Mouse (Mus musculus) intestine, embryonic 16.5 days (tissue): ENCODE data around the gene Atp8a2. TPM values are rescaled to one million over a fixed set of nuclear protein-coding genes. Genes with fewer than 3 reads are reported as not detected.
A peak's percentile ranks its signal among the peaks of the same experiment; 100 is the strongest.

Experiments used
- ATAC-seq: fragments of 200-750 bp; cut with Nextera tagmentation; 2 replicates; pipeline ENCODE4 v1.8.0; 2017; ENCODE audit warnings: moderate TSS enrichment, moderate library complexity
- H3K27ac ChIP-seq: fragments of 300-500 bp; sonication (generic); 2 replicates; pipeline ENCODE4 v1.5.1; 2014; ENCODE audit warnings: mild to moderate bottlenecking, low read length
- H3K27me3 ChIP-seq: fragments of 300-500 bp; sonication (generic); replicated peaks from 2 replicates; pipeline ENCODE4 v1.6.1; 2014; ENCODE audit warnings: low read length, control low read depth, mixed read lengths; ENCODE audit not compliant: control insufficient read depth, insufficient read depth
- H3K36me3 ChIP-seq: fragments of 300-500 bp; sonication (generic); 2 replicates; pipeline ENCODE4 v1.6.1; 2014; ENCODE audit warnings: low read length, control low read depth; ENCODE audit not compliant: control insufficient read depth, insufficient read depth
- H3K4me1 ChIP-seq: fragments of 300-500 bp; sonication (generic); 2 replicates; pipeline ENCODE4 v1.6.1; 2014; ENCODE audit warnings: low read length, control low read depth, mixed read lengths; ENCODE audit not compliant: control insufficient read depth, insufficient read depth
- H3K4me2 ChIP-seq: fragments of 300-500 bp; sonication (generic); 2 replicates; pipeline ENCODE4 v1.6.1; 2014; ENCODE audit warnings: low read depth, low read length, control low read depth
- H3K4me3 ChIP-seq: fragments of 300-500 bp; sonication (generic); 2 replicates; pipeline ENCODE4 v1.5.1; 2014; ENCODE audit warnings: mild to moderate bottlenecking, low read length
- H3K9ac ChIP-seq: fragments of 300-500 bp; sonication (generic); 2 replicates; pipeline ENCODE4 v1.6.1; 2014; ENCODE audit warnings: low read depth, low read length
- H3K9me3 ChIP-seq: fragments of 300-500 bp; sonication (generic); 2 replicates; pipeline ENCODE4 v1.6.1; 2016; ENCODE audit warnings: low read length, control low read depth; ENCODE audit not compliant: control insufficient read depth
- WGBS: fragments of 180-500 bp; shearing (Covaris S2); extraction: QIAGEN DNeasy Blood & Tissue Kit; methylation state at CpG from one replicate; pipeline ENCODE4 v1.1.7; 2014; 5-methylcytosine and 5-hydroxymethylcytosine counted together
- polyA plus RNA-seq: library from polyadenylated mRNA; unstranded; fragments of >200 nt; fragmentation: Nextera tagmentation; extraction: Ambion mirVana; gene quantifications from 2 replicates; pipeline ENCODE4 v1.2.1, GENCODE M21; 2015

Atp8a2 gene
- polyA plus RNA-seq, 1 experiment from 2014 or later, result 6.7 TPM

DNA sequence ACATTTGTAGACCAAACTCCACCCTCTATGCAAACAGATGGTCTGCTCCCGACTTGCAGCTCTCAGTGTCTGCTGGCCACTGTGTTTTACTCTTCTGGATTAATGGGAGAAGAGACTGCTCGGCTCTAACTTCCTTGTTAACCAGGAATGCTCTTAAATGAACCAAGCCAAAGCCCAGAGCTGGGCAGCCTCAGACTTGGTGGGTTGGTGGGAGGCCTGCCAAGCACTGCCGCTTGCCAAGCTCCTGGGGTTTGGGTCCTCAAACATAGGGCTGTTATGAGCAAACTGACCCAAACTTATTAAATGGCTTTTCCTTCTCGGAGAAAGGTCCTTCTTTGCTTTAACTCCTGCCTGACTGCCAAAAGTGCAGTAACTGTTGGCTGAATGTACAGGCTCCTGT, 390.1 kb downstream of the Atp8a2 start:
- 19% methylated on average over 4 of the region's 4 CpGs for WGBS
- H3K4me3 ChIP-seq, result no peak overlapping the region
- H3K4me2 ChIP-seq, result no peak overlapping the region

DNA sequence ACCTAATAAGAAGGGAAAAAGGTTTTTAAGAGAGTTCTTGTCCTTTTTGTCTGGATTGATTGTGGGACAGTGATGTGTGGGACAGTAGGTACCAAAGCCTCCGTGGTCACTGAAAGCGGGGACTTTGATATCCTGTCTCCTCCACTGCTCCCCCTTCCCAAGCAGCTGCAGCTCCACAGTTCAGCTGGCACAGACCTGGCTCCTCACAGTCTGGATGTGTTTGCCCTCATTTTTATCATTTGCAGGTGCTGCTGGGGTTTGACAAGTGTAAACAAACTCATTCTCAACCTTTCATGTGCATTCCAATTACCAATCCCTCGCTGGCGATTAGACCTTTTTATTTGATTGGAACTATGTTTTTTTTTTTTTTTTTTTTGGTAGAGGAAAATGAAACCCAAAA, 390.8 kb downstream of the Atp8a2 start:
- ATAC-seq, result no peak
- Histone ChIP-seq H3K27me3 (no peaks in the 10 kb centered on the region), H3K9me3 (no peaks in the 10 kb centered on the region), H3K4me2 (no peak overlapping the region), H3K9ac (no peak overlapping the region), H3K36me3 (no peaks in the 10 kb centered on the region), H3K4me3 (no peak overlapping the region), H3K4me1 (peaks cover 15% of the 10 kb centered on the region), H3K27ac (no peak overlapping the region)
- WGBS, result 29% methylated on average over 4 of the region's 4 CpGs

More for the DNA sequence above, 390.1 kb downstream of the Atp8a2 start:
- Histone ChIP-seq H3K27me3 (no peaks in the 10 kb centered on the region), H3K9ac (peak overlapping the region; percentile 39; the same call in 1 of the 2 replicates), H3K36me3 (no peaks in the 10 kb centered on the region), H3K4me1 (peaks cover 12% of the 10 kb centered on the region), H3K27ac (peak overlapping the region; percentile 65), H3K9me3 (no peaks in the 10 kb centered on the region)
- no peak for ATAC-seq

DNA sequence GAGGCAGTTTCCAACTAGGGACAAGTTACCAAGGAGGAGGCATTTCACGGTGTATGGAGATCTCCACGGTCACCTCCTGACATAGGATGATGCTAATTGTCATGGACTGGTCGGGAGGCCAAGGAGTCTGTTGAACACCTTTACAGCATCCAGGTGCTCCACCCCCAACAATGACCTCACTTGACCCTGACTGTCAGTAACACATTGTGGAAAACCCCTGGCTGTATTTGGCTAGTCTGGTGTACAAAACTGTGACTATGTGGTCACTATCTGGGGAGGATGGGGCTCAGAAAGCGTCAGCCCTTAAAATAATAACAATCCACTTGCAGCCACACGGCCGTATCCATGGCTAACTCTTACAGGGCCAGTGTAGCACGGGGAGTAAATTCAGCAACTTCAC, 391.3 kb downstream of the Atp8a2 start:
- H3K4me2 ChIP-seq, result no peak overlapping the region
- ATAC-seq, result no peak
- no peak overlapping the region for H3K9ac ChIP-seq
- peaks cover 15% of the 10 kb centered on the region for H3K4me1 ChIP-seq
- H3K27ac ChIP-seq, result no peak overlapping the region
- no peaks in the 10 kb centered on the region for H3K9me3 ChIP-seq
- no peaks in the 10 kb centered on the region for H3K27me3 ChIP-seq
- no peak overlapping the region for H3K4me3 ChIP-seq
- WGBS, result 46% methylated on average over 7 of the region's 7 CpGs
- H3K36me3 ChIP-seq, result no peaks in the 10 kb centered on the region

DNA sequence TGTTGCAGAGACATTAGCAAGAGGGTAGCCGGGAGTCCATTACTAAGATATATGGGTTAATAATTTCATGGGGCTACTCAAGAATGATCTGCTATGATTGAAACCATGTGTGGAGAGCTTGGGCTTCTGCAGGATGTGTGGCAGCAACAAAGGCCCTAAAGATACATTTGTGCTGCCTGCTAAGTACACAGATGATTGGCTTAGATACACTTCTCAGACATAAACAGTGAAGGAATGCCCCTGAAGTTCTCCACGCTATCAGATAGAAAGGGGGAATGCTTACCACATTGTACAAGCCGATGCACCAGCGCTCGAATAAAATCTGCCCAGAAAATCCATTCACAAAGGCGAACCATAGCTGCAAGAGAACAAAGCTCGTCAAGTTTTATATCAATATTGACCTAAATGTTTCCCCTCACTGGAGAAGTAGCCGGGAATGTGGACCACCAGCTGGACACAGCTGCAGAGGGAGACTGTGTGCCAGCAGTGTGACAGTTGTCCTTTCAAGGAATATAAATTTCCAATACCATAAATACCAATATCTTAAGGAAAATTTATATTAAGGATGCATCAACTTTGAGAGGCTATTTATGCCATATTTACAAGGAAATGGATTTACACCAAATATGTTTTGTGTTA, 394.9 kb downstream of the Atp8a2 start:
- Histone ChIP-seq H3K9ac (no peak overlapping the region), H3K36me3 (no peaks in the 10 kb centered on the region), H3K9me3 (no peaks in the 10 kb centered on the region), H3K4me1 (peaks cover 10% of the 10 kb centered on the region), H3K4me2 (no peak overlapping the region), H3K4me3 (no peak overlapping the region), H3K27ac (no peak overlapping the region; the same call in 1 of the 2 replicates), H3K27me3 (no peaks in the 10 kb centered on the region)
- 37% methylated on average over 8 of the region's 8 CpGs for WGBS
- ATAC-seq, result peak; percentile 53; the same call in 1 of the 2 replicates

DNA sequence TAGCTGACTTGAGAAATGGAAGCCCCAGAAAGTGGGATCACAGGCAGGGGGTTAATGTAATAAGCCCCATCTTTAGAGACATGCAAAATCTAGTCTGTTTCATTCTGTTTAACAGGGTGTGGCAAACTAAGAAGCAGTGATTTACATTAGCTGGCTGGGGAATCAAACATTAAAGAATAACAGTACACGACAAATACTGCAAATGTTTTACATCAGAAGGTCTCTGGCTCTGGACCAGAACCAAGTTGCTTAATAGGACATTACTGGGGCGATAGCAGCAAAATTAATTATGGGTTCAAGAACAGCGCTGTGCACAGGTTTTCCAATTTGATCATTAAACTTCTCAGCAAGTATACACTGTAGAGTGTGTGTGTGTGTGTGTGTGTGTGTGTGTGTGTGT, 397.5 kb downstream of the Atp8a2 start:
- Histone ChIP-seq H3K27me3 (no peaks in the 10 kb centered on the region), H3K9me3 (no peaks in the 10 kb centered on the region), H3K27ac (no peak overlapping the region), H3K36me3 (no peaks in the 10 kb centered on the region), H3K4me2 (no peak overlapping the region), H3K4me3 (no peak overlapping the region), H3K4me1 (0 out of 2 replicates have a peak, but pooled peaks cover 2% of the 10 kb centered on the region), H3K9ac (no peak overlapping the region)
- no peak for ATAC-seq
- 43% methylated on average over 3 of the region's 3 CpGs for WGBS

DNA sequence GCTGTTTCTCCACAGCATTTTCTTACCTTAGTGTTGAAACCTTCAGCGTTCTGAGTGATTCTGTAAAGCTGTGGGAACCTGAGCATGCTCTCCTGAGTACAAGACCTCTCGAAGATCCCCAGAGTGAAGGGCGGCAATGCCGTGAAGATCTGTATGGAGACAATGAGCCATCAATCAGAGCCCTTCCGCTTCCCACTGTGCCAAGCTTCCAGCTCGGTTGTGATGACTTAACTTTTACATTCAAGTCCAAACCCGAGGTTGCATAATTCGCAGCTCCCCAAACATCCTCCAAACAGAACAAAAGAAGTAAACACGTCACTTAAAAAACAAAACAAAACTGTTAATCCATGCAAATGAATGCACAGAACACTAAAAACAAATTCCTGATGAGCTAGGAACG, 403.1 kb downstream of the Atp8a2 start:
- Histone ChIP-seq H3K36me3 (no peaks in the 10 kb centered on the region), H3K9ac (no peak overlapping the region), H3K4me1 (no peaks in the 10 kb centered on the region), H3K9me3 (no peaks in the 10 kb centered on the region), H3K27ac (no peak overlapping the region), H3K27me3 (no peaks in the 10 kb centered on the region), H3K4me3 (no peak overlapping the region), H3K4me2 (no peak overlapping the region)
- no peak for ATAC-seq
- 66% methylated on average over 10 of the region's 10 CpGs for WGBS

DNA sequence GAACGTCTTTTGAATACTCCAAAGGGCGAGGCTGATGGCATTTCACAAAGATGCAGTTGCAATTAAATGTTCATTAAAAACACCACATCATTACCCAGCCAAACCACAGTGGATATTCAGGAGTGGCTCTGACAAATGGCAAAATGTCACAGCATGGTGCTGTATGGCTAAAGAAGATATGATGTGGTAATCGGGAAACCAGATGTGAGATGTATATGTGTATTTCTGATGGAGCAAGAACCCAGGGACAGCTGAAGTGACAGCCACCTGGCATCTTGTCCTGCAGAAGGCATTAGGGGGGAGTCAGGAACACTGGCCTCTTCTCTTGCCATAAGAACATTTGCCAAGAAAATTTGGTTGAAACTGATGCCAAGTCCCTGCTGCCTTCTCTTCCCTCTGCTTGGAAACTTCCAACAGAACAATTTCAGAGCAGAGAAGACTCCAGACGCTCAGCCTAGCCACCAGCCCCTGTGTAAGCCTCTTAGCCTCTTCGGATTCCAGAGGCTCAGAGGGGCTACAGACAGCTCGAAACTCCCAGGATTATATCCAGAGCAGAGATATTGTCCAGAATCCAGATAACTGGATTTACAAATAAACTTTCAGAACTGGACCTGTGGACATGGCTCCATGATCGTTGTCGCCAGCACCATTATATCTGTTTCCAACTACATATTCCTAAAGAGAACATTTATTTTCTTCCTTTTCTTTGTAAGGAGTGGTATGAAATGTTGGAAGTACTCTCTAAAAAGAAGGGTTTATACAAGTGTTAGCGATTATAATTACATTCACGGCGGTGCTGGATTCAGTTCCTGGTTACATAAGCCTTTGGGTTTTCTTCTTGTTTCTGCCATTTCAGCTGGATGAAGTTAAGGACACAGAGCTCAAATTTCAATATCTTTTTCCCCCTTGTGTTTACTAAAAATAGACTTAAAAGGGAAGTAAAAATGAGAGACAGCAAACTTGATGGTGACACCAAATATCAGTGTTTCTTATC, 413.3 kb downstream of the Atp8a2 start:
- Histone ChIP-seq H3K9ac (no peak overlapping the region), H3K4me2 (no peak overlapping the region), H3K4me1 (no peaks in the 10 kb centered on the region), H3K27ac (no peak overlapping the region), H3K36me3 (no peaks in the 10 kb centered on the region), H3K4me3 (no peak overlapping the region), H3K27me3 (no peaks in the 10 kb centered on the region), H3K9me3 (peaks cover 5% of the 10 kb centered on the region; the same call in 1 of the 2 replicates)
- ATAC-seq, result no peak
- 77% methylated on average over 11 of the region's 11 CpGs for WGBS

DNA sequence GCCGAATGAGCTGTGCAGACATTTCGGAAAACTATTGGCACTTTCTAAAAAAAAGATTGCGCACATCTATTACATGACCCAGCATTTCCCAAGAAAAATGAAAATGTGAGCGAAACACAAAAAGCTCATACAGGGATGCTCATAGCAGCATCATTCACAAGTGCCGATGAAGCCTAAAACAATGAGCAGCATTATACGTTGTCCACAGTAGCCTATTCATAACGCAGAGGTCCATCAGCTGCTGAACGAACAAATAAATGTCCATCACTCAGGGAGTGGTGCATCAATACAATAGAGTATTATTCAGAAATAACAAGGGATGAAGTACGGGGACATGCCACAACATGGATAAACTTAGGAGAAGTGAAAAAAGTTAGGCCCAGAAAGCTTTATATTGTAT, 416.6 kb downstream of the Atp8a2 start:
- Histone ChIP-seq H3K27ac (no peak overlapping the region), H3K4me2 (no peak overlapping the region), H3K27me3 (no peaks in the 10 kb centered on the region), H3K9me3 (peaks cover 5% of the 10 kb centered on the region; the same call in 1 of the 2 replicates), H3K9ac (no peak overlapping the region), H3K36me3 (no peaks in the 10 kb centered on the region), H3K4me3 (no peak overlapping the region), H3K4me1 (no peaks in the 10 kb centered on the region)
- 80% methylated on average over 9 of the region's 9 CpGs for WGBS
- no peak for ATAC-seq

DNA sequence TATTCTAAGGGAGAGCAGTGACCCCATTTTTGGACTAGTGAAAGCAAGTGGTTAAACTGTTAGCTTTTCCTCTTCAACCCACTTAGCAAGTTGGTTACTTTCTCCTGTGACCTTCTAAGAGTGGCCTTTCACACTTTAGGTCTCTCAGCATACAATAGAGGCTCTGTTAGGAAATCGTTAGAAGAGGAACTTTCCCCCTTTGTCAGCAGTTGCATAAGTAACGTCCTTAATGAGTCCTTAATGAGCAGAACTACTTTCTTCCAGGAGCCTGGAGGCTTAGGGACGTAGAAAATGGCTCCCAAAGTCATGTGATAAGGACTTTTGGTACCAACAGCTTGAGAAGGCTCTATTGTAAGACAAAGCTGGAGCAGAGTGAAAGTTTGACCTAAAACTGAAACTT, 434.8 kb downstream of the Atp8a2 start:
- Histone ChIP-seq H3K4me3 (no peak overlapping the region), H3K27ac (no peak overlapping the region), H3K4me1 (peaks cover 10% of the 10 kb centered on the region), H3K9me3 (no peaks in the 10 kb centered on the region), H3K4me2 (no peak overlapping the region), H3K9ac (no peak overlapping the region), H3K36me3 (no peaks in the 10 kb centered on the region), H3K27me3 (no peaks in the 10 kb centered on the region)
- WGBS, result 65% methylated on average over 3 of the region's 3 CpGs
- ATAC-seq, result no peak
